Mouse (Mus musculus): Measurements from ENCODE around the gene Tbc1d10b.

DNA sequence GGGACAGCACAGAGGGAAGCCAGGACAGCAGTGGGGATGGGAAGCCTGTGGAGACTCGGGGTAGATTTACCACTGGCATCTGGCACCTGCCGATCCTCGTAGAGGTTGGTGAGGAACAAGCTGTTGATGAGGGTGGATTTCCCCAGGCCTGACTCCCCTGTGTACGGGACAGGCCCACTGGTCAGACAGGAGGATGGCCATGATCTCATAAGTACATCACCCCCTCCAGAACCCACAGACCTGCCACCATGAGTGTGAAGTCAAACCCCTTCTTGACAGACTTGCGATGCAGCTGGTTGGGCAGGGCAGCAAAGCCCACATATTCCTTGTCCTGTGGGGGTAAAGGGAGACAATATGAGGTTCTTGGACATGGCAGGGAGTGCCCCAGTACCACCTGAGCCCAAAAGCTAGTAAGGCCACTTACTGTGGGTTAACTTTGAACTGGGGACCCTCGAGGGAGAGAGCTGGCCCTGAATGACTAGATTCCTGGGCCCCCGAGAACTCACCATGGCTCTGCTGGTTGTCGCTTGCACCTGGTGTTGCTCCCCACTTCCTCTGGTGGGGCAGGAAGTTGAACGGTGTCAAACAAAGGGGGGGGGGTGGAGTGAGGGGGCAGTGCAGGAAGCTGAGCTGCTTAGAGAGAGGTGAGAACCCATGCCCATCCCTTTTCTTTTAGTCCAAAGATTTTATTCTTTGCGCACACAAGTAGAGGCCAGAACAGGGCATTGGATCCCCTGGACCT lies 9.8 kb upstream of the Tbc1d10b start:
- no peak for TF ChIP-seq MXI1 (IDR thresholded peaks at IDR 0.05; ENCODE audit: low read depth, low read length)
- TF ChIP-seq POLR2A (IDR thresholded peaks at IDR 0.05; ENCODE audit: control insufficient read depth in 1 of 2, insufficient read depth in 1 of 2, low read depth in 1 of 2, low read length in 2 of 2, poor library complexity in 1 of 2) = peak; percentile 13 to 38; a peak in 1 of 4 replicates
- no peak for TF ChIP-seq TAL1 (IDR thresholded peaks at IDR 0.05; ENCODE audit: low read length)
- TF ChIP-seq CTCF (IDR thresholded peaks at IDR 0.05 in 2 of 3, conservative IDR thresholded peaks at IDR 0.05 in 1 of 3; ENCODE audit: control insufficient read depth in 1 of 3, insufficient read depth in 1 of 3, low read depth in 2 of 3, low read length in 3 of 3, poor library complexity in 1 of 3, severe bottlenecking in 1 of 3) = no peak

Data from MEL (cell line).